Mouse (Mus musculus) cortical plate, adult 2 months (tissue): ENCODE measurements around the gene Ssx2ip.

Experiments used
- CTCF ChIP-seq: fragments of 200-500 bp; IDR thresholded peaks from 2 replicates; pipeline ENCODE4 v1.5.1; 2011; ENCODE audit warnings: mild to moderate bottlenecking, control low read depth, low read length; ENCODE audit not compliant: insufficient read depth; ENCODE audit errors: extremely low read depth
- POLR2A ChIP-seq: fragments of 200-500 bp; IDR thresholded peaks from 2 replicates; pipeline ENCODE4 v1.6.1; 2011; ENCODE audit warnings: mild to moderate bottlenecking, low read length, control low read depth; ENCODE audit not compliant: insufficient read depth; ENCODE audit errors: extremely low read depth

DNA sequence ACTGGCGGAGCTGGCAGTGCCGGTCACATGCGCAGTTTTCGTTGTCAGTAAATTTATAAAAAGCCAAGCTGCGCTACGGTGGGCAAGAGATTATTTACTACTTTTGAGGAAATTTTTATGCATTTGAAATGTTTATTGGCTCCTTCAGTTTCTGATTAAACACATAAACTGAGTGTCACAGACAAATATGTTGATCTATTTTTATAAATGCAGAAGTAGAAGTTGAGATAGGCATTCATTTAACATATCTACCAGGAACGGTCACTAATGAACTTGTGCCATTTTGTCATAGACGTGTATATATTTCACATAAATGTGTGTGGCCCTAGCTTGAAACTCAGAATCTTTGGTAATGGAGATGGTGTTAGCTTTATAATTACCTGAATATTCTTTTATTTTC lies 13.4 kb downstream of the Ssx2ip start:
- TF ChIP-seq POLR2A (no peak), CTCF (no peak)
